18 mouse cellular contexts compared by ENCODE assay signal in the genomic region with DNA sequence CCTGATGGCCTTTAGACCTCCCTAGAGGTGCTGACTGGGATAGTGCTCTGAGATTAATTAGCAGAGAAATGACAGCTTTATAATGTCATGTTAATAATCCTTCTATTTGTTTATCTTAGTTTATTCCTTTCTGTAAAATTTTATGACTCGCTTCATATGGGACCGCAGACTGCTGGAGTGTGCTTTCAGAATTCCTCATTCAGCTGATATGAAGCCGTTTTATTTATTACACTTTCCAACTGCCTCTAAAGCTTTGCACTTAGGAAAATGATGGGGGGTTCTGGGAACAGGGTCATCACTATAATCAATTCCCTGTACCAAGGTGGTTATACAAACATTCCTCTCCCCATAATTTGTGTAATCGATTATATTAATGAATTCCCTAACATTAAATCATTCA.
"Had no signal": no experiment of that assay in that cellular context is flagged by ENCODE, and none has a peak within 500 bp of the region (broad histone marks: within the 10 kb centered on the region; RNA-seq: fewer than 3 reads in every experiment).

No protein-coding gene starts in this region.

- DNase-seq: lung, adult 2 months; lung, postnatal 10 days; lung, postnatal 4 days; midbrain, embryonic 14.5 days; retina, postnatal 1 day; right cerebral cortex, adult 18-20 months; right cerebral cortex, postnatal 25 days; right cerebral cortex, postnatal 4 days; spleen, adult 18-20 months; thymus, adult 18-20 months; thymus, postnatal 14 days; thymus, postnatal 36 days had no signal

- H3K9me3 ChIP-seq: midbrain, embryonic 10.5 days; midbrain, embryonic 12.5 days; neural tube, embryonic 13.5 days; neural tube, embryonic 15.5 days had no signal

- H3K4me3 ChIP-seq: midbrain, embryonic 10.5 days; midbrain, embryonic 12.5 days; myocyte; neural tube, embryonic 13.5 days; neural tube, embryonic 15.5 days had no signal

- H3K36me3 ChIP-seq: midbrain, embryonic 10.5 days; midbrain, embryonic 12.5 days; neural tube, embryonic 13.5 days; neural tube, embryonic 15.5 days had no signal

- H3K27ac ChIP-seq: midbrain, embryonic 10.5 days; midbrain, embryonic 12.5 days; neural tube, embryonic 13.5 days; neural tube, embryonic 15.5 days had no signal

- ATAC-seq: midbrain, embryonic 16.5 days had no signal

- H3K4me2 ChIP-seq: midbrain, embryonic 12.5 days; neural tube, embryonic 13.5 days; neural tube, embryonic 15.5 days had no signal

- H3K9ac ChIP-seq: midbrain, embryonic 12.5 days; neural tube, embryonic 13.5 days; neural tube, embryonic 15.5 days had no signal

- H3K27me3 ChIP-seq: midbrain, embryonic 12.5 days; neural tube, embryonic 13.5 days; neural tube, embryonic 15.5 days had no signal
